Mouse (Mus musculus): ENCODE results near the gene Parm1. TPM values are rescaled to one million over a fixed set of nuclear protein-coding genes. Genes with fewer than 3 reads are reported as not detected.

The Parm1 gene
- polyA plus RNA-seq, 1 experiment from 2014 or later: 3.1 TPM

DNA sequence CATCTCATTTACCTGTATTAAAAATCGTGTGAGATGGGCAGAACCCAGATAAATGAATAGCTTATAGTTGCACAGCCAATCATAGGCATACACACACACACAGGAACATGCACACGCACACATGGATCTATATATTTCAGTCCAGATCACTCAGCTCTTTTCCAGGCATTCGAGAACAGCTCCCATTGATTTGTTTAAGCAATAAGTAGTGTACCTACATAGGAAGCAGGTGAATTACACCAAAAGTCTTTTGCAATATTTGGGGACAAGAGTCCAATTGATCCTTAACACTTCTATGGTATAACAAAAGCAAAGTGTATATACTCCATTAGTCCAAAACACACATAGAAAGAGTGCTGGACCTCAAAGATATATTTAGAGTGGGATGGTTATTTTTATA, 94.2 kb downstream of the Parm1 start:
- ATAC-seq (no peak), DNase-seq (ENCODE audit: low spot score) (no peak)
- no peaks in the 10 kb centered on the region for H3K36me3 ChIP-seq (ENCODE audit: control insufficient read depth, insufficient read depth, low read length)
- H3K4me1 ChIP-seq (ENCODE audit: control insufficient read depth, insufficient read depth, low read length): no peaks in the 10 kb centered on the region
- WGBS: 89% methylated on average over 3 of the region's 3 CpGs
- H3K4me2 ChIP-seq (ENCODE audit: low read length): no peak overlapping the region
- no peaks in the 10 kb centered on the region for H3K27me3 ChIP-seq (replicated peaks; ENCODE audit: control insufficient read depth, insufficient read depth, low read length)
- no peak overlapping the region for H3K9ac ChIP-seq (ENCODE audit: low read length)
- no peaks in the 10 kb centered on the region for H3K9me3 ChIP-seq (replicated peaks; ENCODE audit: control insufficient read depth, low read length)
- no peak overlapping the region for H3K4me3 ChIP-seq (ENCODE audit: low read depth, low read length)
- no peak overlapping the region for H3K27ac ChIP-seq (ENCODE audit: low read depth, low read length)

DNA sequence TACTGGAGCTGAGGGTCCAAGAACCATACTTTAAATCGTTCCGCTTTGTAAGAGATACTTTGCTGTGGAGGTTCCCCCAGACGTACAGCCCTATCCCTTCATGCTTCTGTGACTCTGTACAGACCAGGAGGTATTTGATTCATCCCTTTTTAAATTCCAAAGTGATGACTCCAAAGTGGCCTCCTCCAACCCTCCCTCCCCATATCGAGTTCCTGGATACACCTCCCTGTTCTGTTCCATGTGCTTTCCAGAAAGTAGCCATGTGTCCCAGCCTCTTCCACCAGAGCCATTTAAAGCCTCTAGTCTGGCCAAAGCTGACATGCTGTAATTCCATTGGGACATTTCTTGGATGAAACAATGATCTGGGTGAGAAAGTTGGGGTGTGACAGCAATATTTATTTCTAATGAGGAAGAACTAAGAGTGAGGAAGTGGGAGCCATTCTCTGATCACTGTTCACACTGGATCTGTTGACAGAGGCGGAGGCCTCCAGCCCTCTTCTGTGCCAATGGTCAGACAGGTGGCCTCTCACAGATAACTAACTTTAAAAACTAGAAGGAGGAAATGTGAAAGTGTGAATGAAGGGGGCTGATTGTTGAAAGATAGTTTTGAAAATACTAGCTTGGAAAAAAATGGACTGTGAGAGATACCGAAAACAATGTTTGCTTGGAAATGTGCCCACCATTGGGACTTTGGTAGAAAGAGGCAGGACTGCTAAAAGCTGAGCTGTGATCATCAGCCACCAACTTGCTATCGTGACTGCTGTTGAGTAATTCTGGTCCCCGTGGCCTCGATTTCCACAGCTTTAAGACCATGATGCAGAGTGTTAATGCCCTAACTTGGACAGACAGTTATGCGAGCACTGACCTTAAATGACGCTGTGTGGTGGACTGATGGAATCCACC, 100.2 kb downstream of the Parm1 start:
- H3K4me1 ChIP-seq (ENCODE audit: control insufficient read depth, insufficient read depth, low read length): no peaks in the 10 kb centered on the region

DNA sequence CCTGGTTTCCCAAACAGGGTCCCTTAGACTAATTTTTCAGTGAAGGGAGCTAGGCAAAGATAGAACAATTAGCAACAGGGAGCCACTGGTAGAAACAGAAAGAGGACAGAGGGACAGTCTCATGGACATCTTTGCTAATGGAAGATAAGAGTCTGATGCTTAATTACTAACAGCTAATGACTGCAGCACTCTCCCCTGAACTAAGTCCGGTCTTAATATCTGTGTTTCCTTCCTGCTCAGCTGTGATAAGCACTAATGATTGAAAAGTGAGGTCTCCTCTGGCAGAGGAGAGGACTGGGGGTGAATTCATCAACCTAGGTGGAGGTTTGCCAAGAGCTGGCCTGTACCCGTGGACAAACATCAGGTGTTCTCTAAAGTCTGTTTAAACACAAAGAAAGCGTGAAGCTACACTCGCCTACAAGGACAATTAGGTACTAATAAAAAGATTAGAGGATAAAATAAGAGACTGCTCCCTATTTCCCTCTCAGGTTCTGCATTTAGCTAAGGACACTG, 101.3 kb downstream of the Parm1 start:
- Histone ChIP-seq H3K4me1 (ENCODE audit: control insufficient read depth, insufficient read depth, low read length) (no peaks in the 10 kb centered on the region), H3K27ac (ENCODE audit: low read depth, low read length) (no peak overlapping the region), H3K4me3 (ENCODE audit: low read depth, low read length) (no peak overlapping the region), H3K4me2 (ENCODE audit: low read length) (no peak overlapping the region), H3K9me3 (replicated peaks; ENCODE audit: control insufficient read depth, low read length) (no peaks in the 10 kb centered on the region), H3K9ac (ENCODE audit: low read length) (no peak overlapping the region), H3K27me3 (replicated peaks; ENCODE audit: control insufficient read depth, insufficient read depth, low read length) (no peaks in the 10 kb centered on the region), H3K36me3 (ENCODE audit: control insufficient read depth, insufficient read depth, low read length) (no peaks in the 10 kb centered on the region)
- DNase-seq (ENCODE audit: low spot score): no peak
- no peak for ATAC-seq
- 64% methylated on average over 4 of the region's 4 CpGs for WGBS

More for the DNA sequence above, 100.2 kb downstream of the Parm1 start:
- Histone ChIP-seq H3K27ac (ENCODE audit: low read depth, low read length) (no peak overlapping the region), H3K9me3 (replicated peaks; ENCODE audit: control insufficient read depth, low read length) (no peaks in the 10 kb centered on the region), H3K36me3 (ENCODE audit: control insufficient read depth, insufficient read depth, low read length) (no peaks in the 10 kb centered on the region), H3K9ac (ENCODE audit: low read length) (no peak overlapping the region), H3K4me2 (ENCODE audit: low read length) (no peak overlapping the region), H3K27me3 (replicated peaks; ENCODE audit: control insufficient read depth, insufficient read depth, low read length) (no peaks in the 10 kb centered on the region), H3K4me3 (ENCODE audit: low read depth, low read length) (no peak overlapping the region)
- 89% methylated on average over 11 of the region's 11 CpGs for WGBS
- no peak for DNase-seq (ENCODE audit: low spot score)
- no peak for ATAC-seq

DNA sequence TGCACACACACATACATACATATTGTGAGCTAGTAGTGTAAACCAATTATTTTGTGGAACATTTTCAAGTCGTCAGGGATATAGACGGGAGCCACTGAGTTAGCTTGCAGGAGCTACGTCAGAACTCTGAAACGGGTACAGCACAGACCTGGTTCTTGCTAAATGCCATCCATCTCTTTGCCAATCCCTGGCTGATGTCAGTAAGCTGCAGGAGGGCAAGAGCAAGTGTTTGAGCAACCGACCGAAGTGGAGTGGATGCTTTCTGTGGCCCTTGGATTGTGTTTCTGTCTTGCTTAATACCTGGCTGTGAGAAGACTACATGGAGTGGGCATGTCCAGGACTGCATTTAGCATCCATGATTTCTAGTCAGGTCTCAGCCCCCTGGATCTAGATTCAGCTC, 103.8 kb downstream of the Parm1 start:
- Histone ChIP-seq H3K27me3 (replicated peaks; ENCODE audit: control insufficient read depth, insufficient read depth, low read length) (no peaks in the 10 kb centered on the region), H3K27ac (ENCODE audit: low read depth, low read length) (no peak overlapping the region), H3K9me3 (replicated peaks; ENCODE audit: control insufficient read depth, low read length) (no peaks in the 10 kb centered on the region), H3K4me1 (ENCODE audit: control insufficient read depth, insufficient read depth, low read length) (no peaks in the 10 kb centered on the region), H3K36me3 (ENCODE audit: control insufficient read depth, insufficient read depth, low read length) (no peaks in the 10 kb centered on the region), H3K4me2 (ENCODE audit: low read length) (no peak overlapping the region), H3K9ac (ENCODE audit: low read length) (no peak overlapping the region), H3K4me3 (ENCODE audit: low read depth, low read length) (no peak overlapping the region)
- ATAC-seq (no peak), DNase-seq (ENCODE audit: low spot score) (no peak)
- 94% methylated on average over 6 of the region's 6 CpGs for WGBS

DNA sequence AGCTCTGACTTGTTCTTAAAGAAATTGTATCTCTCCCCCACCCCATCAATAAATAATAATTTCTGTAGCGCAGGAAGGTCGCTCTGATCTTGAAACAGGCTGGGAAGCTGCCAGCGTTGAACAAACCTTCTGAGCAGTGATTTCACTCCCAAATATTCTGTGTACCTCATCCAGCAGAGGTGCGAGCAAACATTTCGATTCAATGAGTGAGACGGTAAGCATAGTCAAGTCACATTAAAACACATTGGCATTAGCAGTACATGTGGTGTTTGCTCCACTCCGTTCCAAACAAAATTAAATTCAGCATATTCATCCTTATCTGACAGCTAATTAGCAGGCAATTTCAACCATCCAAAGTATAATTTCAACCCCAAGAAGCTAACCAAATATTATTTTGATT, 109.4 kb downstream of the Parm1 start:
- ATAC-seq: no peak
- H3K27me3 ChIP-seq (replicated peaks; ENCODE audit: control insufficient read depth, insufficient read depth, low read length): no peaks in the 10 kb centered on the region
- no peaks in the 10 kb centered on the region for H3K9me3 ChIP-seq (replicated peaks; ENCODE audit: control insufficient read depth, low read length)
- DNase-seq (ENCODE audit: low spot score): peak; percentile 10
- no peak overlapping the region for H3K4me3 ChIP-seq (ENCODE audit: low read depth, low read length)
- no peaks in the 10 kb centered on the region for H3K36me3 ChIP-seq (ENCODE audit: control insufficient read depth, insufficient read depth, low read length)
- no peak overlapping the region for H3K9ac ChIP-seq (ENCODE audit: low read length)
- no peak overlapping the region for H3K27ac ChIP-seq (ENCODE audit: low read depth, low read length)
- H3K4me1 ChIP-seq (ENCODE audit: control insufficient read depth, insufficient read depth, low read length): no peaks in the 10 kb centered on the region
- WGBS: 87% methylated on average over 7 of the region's 7 CpGs
- no peak overlapping the region for H3K4me2 ChIP-seq (ENCODE audit: low read length)

DNA sequence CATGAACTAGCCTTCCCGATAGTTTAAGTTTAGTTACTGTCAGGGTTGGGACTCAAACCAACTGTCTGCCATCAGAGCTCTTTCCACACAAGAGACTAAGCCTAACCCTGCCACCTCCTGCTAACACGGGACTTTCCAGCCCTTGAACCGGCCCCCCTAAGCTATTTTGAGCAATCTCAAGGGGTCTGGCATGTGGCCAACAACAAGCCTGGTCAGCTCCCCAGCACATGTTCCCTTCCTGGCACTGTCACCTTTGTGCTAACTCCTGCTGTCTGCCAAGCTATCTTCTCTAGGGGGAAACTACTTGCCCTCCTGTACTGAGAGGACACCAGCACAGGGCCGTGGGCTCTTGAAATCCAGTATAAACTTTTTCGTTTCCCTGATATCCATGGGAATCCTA, 112.1 kb downstream of the Parm1 start:
- no peak for DNase-seq (ENCODE audit: low spot score)
- Histone ChIP-seq H3K9ac (ENCODE audit: low read length) (no peak overlapping the region), H3K4me3 (ENCODE audit: low read depth, low read length) (no peak overlapping the region), H3K27me3 (replicated peaks; ENCODE audit: control insufficient read depth, insufficient read depth, low read length) (no peaks in the 10 kb centered on the region), H3K4me2 (ENCODE audit: low read length) (no peak overlapping the region), H3K9me3 (replicated peaks; ENCODE audit: control insufficient read depth, low read length) (no peaks in the 10 kb centered on the region), H3K4me1 (ENCODE audit: control insufficient read depth, insufficient read depth, low read length) (no peaks in the 10 kb centered on the region), H3K27ac (ENCODE audit: low read depth, low read length) (no peak overlapping the region), H3K36me3 (ENCODE audit: control insufficient read depth, insufficient read depth, low read length) (no peaks in the 10 kb centered on the region)
- ATAC-seq: no peak
- WGBS: 60% methylated on average over 5 of the region's 5 CpGs

DNA sequence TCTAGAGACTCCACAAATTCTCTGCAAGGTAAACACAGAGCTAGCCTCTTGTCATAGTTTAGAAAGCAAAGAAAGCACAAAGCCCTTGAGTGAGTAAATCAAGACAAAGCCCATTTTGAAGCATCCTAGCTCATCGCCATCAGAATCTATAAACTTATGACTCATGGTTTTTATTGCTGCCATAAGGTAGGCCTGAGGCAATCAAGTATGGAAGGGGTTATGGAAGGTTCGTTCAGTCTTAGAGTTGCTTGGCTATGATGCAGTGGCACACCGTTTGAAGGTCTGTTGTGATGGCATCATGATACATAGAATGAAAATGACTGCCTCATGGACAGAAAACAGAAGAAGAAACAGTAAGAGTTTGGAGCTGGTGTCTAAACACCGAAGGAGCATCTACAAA, 133.9 kb downstream of the Parm1 start:
- Histone ChIP-seq H3K4me2 (ENCODE audit: low read length) (no peak overlapping the region), H3K27me3 (replicated peaks; ENCODE audit: control insufficient read depth, insufficient read depth, low read length) (no peaks in the 10 kb centered on the region), H3K27ac (ENCODE audit: low read depth, low read length) (no peak overlapping the region), H3K36me3 (ENCODE audit: control insufficient read depth, insufficient read depth, low read length) (no peaks in the 10 kb centered on the region), H3K4me3 (ENCODE audit: low read depth, low read length) (no peak overlapping the region), H3K9me3 (replicated peaks; ENCODE audit: control insufficient read depth, low read length) (no peaks in the 10 kb centered on the region), H3K9ac (ENCODE audit: low read length) (no peak overlapping the region), H3K4me1 (ENCODE audit: control insufficient read depth, insufficient read depth, low read length) (no peaks in the 10 kb centered on the region)
- DNase-seq (ENCODE audit: low spot score) (no peak), ATAC-seq (no peak)
- WGBS: 92% methylated on average over 4 of the region's 4 CpGs

DNA sequence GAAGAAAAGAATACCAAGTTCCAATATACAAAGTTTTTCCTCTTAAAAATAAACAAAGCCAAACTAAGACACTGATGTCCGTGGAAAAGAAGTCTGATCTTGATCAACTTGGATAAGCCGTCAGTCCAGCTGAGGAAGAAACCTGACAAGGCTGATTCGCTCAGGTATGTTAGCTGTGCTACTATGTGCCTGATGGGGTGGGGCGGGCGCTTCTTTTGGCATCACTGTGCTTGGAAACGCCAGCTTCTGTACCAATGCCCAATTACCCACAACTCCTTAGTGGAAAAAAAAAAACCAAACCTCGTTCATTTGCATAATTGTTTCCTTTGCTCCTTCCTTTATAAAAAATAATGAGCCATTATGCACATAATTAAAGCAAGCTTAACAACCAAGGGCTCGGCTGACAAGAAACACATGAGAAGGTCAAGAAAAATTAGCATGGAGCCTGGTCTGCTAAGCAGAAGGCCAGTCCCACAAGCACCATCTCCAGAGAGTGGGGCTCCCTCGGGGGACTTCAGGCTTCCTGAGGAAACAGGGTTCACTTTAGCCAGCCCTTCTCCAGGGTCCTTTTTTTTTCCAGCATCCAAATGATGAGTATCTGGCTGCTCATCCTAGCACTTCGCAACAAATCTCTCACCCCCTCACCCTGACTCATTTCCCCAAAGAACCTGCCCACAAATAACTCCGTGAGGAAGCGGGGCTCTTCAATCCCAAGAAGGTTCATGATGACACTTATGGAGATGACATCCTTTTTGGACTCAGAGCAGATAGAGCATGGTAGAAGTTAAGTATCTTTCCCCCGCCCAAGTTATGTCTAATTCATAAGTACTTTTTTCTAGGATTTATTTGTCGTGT, 135.9 kb downstream of the Parm1 start:
- 38% methylated on average over 14 of the region's 14 CpGs for WGBS
- Histone ChIP-seq H3K9me3 (replicated peaks; ENCODE audit: control insufficient read depth, low read length) (no peaks in the 10 kb centered on the region), H3K4me1 (ENCODE audit: control insufficient read depth, insufficient read depth, low read length) (no peaks in the 10 kb centered on the region), H3K27ac (ENCODE audit: low read depth, low read length) (no peak overlapping the region), H3K9ac (ENCODE audit: low read length) (no peak overlapping the region), H3K4me3 (ENCODE audit: low read depth, low read length) (no peak overlapping the region), H3K27me3 (replicated peaks; ENCODE audit: control insufficient read depth, insufficient read depth, low read length) (no peaks in the 10 kb centered on the region), H3K36me3 (ENCODE audit: control insufficient read depth, insufficient read depth, low read length) (no peaks in the 10 kb centered on the region), H3K4me2 (ENCODE audit: low read length) (no peak overlapping the region)
- ATAC-seq (peak; percentile 80), DNase-seq (ENCODE audit: low spot score) (peak; percentile 75)
